Mouse (Mus musculus) bone marrow, adult 2 months (tissue): ENCODE data around the gene Sart1.

ENCODE experiments used
- CTCF ChIP-seq: fragments of 200-500 bp; IDR thresholded peaks from 2 replicates; pipeline ENCODE4 v1.5.1; 2011; ENCODE audit warnings: low read length, control low read depth; ENCODE audit not compliant: control insufficient read depth, insufficient read depth
- POLR2A ChIP-seq: fragments of 200-500 bp; IDR thresholded peaks from 2 replicates; pipeline ENCODE4 v1.6.1; 2011; ENCODE audit warnings: low read depth, mild to moderate bottlenecking, control low read depth, low read length, borderline replicate concordance; ENCODE audit not compliant: control insufficient read depth

DNA sequence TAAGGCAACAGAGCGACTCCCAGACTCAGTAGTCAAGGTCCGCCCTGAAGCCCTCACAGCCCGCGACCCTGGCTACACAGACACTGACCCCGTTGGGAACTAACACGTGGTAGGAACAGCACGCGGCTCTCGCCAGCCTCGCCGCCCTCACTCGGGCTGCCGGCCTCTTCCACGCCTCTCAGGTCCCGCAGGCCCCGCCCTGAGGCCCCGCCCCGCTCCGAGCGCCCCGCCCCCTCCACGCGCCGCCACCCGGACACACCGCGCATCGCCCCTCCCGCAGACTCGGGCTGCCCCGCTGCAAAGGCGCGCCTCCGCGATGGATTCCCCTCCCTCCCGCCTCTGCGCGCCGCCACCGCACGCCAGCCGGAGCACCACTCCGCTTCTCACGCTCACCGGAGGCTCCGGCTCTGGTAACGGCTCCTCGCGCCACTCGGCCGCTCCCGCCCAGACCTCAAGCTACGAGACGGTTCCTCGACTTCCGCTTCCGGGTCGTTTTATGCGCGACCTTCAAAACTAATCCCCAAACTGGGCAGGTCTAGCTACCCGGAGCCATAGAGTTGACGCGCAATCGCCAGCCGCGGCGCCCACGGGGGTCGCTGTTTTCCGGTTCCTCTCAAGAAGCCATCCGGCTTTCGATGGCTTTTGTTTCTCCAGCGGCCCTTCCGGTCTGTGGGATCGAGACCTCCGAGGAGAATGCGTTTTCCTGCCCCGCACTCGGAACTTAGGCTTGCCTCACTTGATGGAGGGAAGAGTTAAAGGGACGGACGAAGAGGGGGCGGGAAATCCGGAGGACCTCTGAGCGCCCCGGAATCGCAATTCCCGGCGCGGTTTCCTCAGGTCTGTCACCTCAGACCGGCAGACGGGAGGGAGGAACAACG is 22.1 kb downstream of the Sart1 start, which contains the start of gene Eif1ad:
- TF ChIP-seq POLR2A (peak; percentile 46; the same call in 1 of the 2 replicates), CTCF (no peak)
